Mouse (Mus musculus): Measurements from ENCODE around the gene Stard3. TPM values are rescaled to one million over a fixed set of nuclear protein-coding genes. Genes with fewer than 3 reads are reported as not detected.

Stard3 gene
- total and polyA plus RNA-seq, 3 experiments = 53.0 to 62.5 TPM; not detected in 1

DNA sequence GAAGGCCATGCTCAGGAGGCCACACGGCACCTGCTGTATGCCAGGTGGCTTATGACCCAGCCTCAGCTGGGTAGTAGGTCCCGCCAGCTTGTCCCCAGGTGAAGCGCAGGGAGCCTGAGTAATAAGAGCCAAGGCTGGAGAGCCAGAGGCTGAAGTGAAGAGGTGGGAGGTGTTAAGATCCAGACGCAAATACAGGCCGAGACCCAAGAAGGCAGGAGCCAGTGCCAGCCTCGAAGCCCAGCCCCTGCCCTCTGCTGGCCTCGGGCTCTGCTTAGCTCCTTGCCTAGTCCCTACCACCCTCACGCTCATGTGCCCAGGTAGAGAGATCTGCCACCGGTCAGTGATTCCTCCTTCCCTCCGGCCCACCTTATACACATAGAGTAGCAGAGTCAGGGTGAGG is 30.1 kb downstream of the Stard3 start:
- H3K27ac ChIP-seq (ENCODE audit: control insufficient read depth, low read depth, low read length) = no peak overlapping the region
- H3K9me3 ChIP-seq (replicated peaks; ENCODE audit: insufficient read depth, low read length) = no peaks in the 10 kb centered on the region
- H3K79me2 ChIP-seq (ENCODE audit: control insufficient read depth, insufficient read depth, low read length, poor library complexity) = no peaks in the 10 kb centered on the region
- no peak overlapping the region for H3K4me3 ChIP-seq (ENCODE audit: control insufficient read depth in 1 of 2, insufficient read depth in 1 of 2, low read depth in 2 of 2, low read length in 2 of 2)
- no peaks in the 10 kb centered on the region for H3K27me3 ChIP-seq (ENCODE audit: control insufficient read depth in 1 of 2, insufficient read depth in 2 of 2, low read length in 2 of 2)
- TF ChIP-seq MYC (IDR thresholded peaks at IDR 0.05; ENCODE audit: low read depth, low read length) (no peak), HCFC1 (IDR thresholded peaks at IDR 0.05; ENCODE audit: low read depth, low read length) (no peak), ELF1 (IDR thresholded peaks at IDR 0.05; ENCODE audit: low read depth, low read length) (no peak), GABPA (IDR thresholded peaks at IDR 0.05; ENCODE audit: low read depth, low read length) (no peak), TBP (IDR thresholded peaks at IDR 0.05; ENCODE audit: low read depth, low read length) (no peak), KAT2A (conservative IDR thresholded peaks at IDR 0.05; ENCODE audit: low read depth, low read length) (no peak), ZMIZ1 (IDR thresholded peaks at IDR 0.05; ENCODE audit: low read depth, low read length) (no peak), POLR2A (IDR thresholded peaks at IDR 0.05; ENCODE audit: control insufficient read depth in 1 of 2, insufficient read depth in 1 of 2, low read depth in 1 of 2, low read length in 2 of 2, poor library complexity in 1 of 2) (no peak), CHD2 (IDR thresholded peaks at IDR 0.05; ENCODE audit: low read length) (no peak), EP300 (IDR thresholded peaks at IDR 0.05; ENCODE audit: low read depth in 1 of 2, low read length in 2 of 2) (no peak), GATA1 (IDR thresholded peaks at IDR 0.05; ENCODE audit: low read depth, low read length) (no peak), SMC3 (IDR thresholded peaks at IDR 0.05; ENCODE audit: low read depth, low read length) (no peak), MAZ (IDR thresholded peaks at IDR 0.05; ENCODE audit: low read depth, low read length) (no peak), ZKSCAN1 (IDR thresholded peaks at IDR 0.05; ENCODE audit: low read depth, low read length) (no peak), MAX (IDR thresholded peaks at IDR 0.05; ENCODE audit: low read length) (no peak)
- no peak overlapping the region for H3K9ac ChIP-seq (ENCODE audit: control insufficient read depth, low read depth, low read length, poor library complexity, severe bottlenecking)
- peaks cover 0 to 7% of the 10 kb centered on the region in 2 experiments; a peak in 2 of 4 replicates for H3K36me3 ChIP-seq (ENCODE audit: control insufficient read depth in 1 of 2, insufficient read depth in 2 of 2, low read length in 2 of 2)
- peaks cover 4 to 25% of the 10 kb centered on the region in 2 experiments for H3K4me1 ChIP-seq (ENCODE audit: control insufficient read depth in 1 of 2, insufficient read depth in 2 of 2, low read length in 2 of 2)
- no peak for DNase-seq (ENCODE audit: low read depth, low spot score)

DNA sequence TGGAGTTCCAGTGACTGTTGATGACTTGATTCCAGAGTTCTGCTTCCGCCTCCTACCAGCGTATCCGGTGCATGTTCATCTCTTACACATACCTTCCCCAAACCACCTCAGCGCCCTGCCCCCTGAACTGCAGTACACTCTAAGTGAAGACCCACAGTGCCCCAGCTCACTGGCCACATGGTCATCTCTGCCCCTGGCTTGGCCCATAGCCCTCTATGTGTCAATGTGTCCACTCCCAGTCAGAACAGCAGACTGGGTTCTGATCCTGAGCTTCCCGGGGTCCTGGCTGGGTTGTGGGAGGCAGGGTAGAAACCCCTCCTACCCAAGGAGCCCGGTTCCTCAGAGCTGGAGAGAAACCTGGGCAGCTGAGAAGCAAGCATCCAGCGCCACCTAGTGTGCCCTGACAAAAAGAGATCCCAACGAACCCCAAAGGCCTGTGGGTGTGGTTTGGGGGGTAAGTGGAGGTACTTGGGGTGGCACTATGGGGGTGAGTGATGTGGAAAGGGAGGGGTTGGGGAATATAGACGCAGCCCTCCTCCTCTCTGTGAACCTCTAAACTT is 31.1 kb downstream of the Stard3 start:
- no peak overlapping the region for H3K27ac ChIP-seq (ENCODE audit: control insufficient read depth, low read depth, low read length)
- H3K9me3 ChIP-seq (replicated peaks; ENCODE audit: insufficient read depth, low read length) = no peaks in the 10 kb centered on the region
- peaks cover 0 to 15% of the 10 kb centered on the region in 2 experiments; a peak in 2 of 4 replicates for H3K36me3 ChIP-seq (ENCODE audit: control insufficient read depth in 1 of 2, insufficient read depth in 2 of 2, low read length in 2 of 2)
- no peaks in the 10 kb centered on the region for H3K27me3 ChIP-seq (ENCODE audit: control insufficient read depth in 1 of 2, insufficient read depth in 2 of 2, low read length in 2 of 2)
- peak; percentile 84 for DNase-seq (ENCODE audit: low read depth, low spot score)
- no peak overlapping the region for H3K4me3 ChIP-seq (ENCODE audit: control insufficient read depth in 1 of 2, insufficient read depth in 1 of 2, low read depth in 2 of 2, low read length in 2 of 2)
- H3K4me1 ChIP-seq (ENCODE audit: control insufficient read depth in 1 of 2, insufficient read depth in 2 of 2, low read length in 2 of 2) = peaks cover 12 to 34% of the 10 kb centered on the region in 2 experiments
- TF ChIP-seq ZC3H11A (IDR thresholded peaks at IDR 0.05; ENCODE audit: low read depth, low read length) = peak; percentile 56; the same call in 1 of the 2 replicates
- peak; percentile 89 for TF ChIP-seq RAD21 (IDR thresholded peaks at IDR 0.05; ENCODE audit: low read depth, low read length)
- TF ChIP-seq TAL1 (IDR thresholded peaks at IDR 0.05; ENCODE audit: low read length) = no peak
- 0 out of 2 replicates have a peak, but pooled peaks have one; percentile 7 for TF ChIP-seq SIN3A (IDR thresholded peaks at IDR 0.05; ENCODE audit: low read length)
- TF ChIP-seq SMC3 (IDR thresholded peaks at IDR 0.05; ENCODE audit: low read depth, low read length) = peak; percentile 78
- peak; percentile 58 to 96 (median 93) for TF ChIP-seq CTCF (IDR thresholded peaks at IDR 0.05 in 2 of 3, conservative IDR thresholded peaks at IDR 0.05 in 1 of 3; ENCODE audit: control insufficient read depth in 1 of 3, insufficient read depth in 1 of 3, low read depth in 2 of 3, low read length in 3 of 3, poor library complexity in 1 of 3, severe bottlenecking in 1 of 3)
- TF ChIP-seq ETS1 (IDR thresholded peaks at IDR 0.05; ENCODE audit: low read depth, low read length) = no peak
- H3K9ac ChIP-seq (ENCODE audit: control insufficient read depth, low read depth, low read length, poor library complexity, severe bottlenecking) = no peak overlapping the region
- H3K79me2 ChIP-seq (ENCODE audit: control insufficient read depth, insufficient read depth, low read length, poor library complexity) = no peaks in the 10 kb centered on the region
